Mouse (Mus musculus) bone marrow macrophage, adult 2 months (primary cell): ENCODE data around the gene Dennd1a.

ENCODE experiments used
- CTCF ChIP-seq: IDR thresholded peaks from 2 replicates; pipeline ENCODE4 v1.5.1; 2012; ENCODE audit warnings: low read depth, mild to moderate bottlenecking, low read length, moderate library complexity
- POLR2A ChIP-seq: IDR thresholded peaks from 2 replicates; pipeline ENCODE4 v1.6.1; 2012; ENCODE audit warnings: mild to moderate bottlenecking, low read depth, low read length, borderline replicate concordance

DNA sequence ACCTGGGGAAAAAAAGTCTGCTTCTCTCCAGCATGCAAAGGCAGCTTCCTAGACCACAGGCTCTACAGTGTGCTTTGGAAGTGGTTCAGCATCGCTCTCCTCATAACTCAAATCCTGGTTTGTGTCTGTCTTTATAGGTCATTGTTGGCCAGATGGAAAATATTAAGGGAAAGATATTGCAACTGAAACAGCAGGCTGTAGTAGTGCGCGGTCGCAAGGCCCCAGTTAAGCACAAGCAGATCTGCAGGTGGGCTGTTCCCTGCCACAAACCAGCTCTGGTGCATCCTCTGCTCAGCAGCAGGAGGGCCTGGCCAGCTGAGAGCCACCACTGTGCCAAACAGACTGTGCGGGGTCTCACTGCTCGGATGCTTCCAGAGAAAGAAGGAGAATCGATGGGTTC, 186.9 kb downstream of the Dennd1a start:
- TF ChIP-seq POLR2A, result no peak
- TF ChIP-seq CTCF, result no peak
